Mouse (Mus musculus) lung, embryonic 14.5 days (tissue): ENCODE results near the gene Tubb2a. TPM values are rescaled to one million over a fixed set of nuclear protein-coding genes. Genes with fewer than 3 reads are reported as not detected.

Experiments used
- ATAC-seq: fragments of 200-750 bp; cut with Nextera tagmentation; 2 replicates; pipeline ENCODE4 v1.8.0; 2017; ENCODE audit warnings: mild to moderate bottlenecking, moderate TSS enrichment, moderate library complexity; ENCODE audit not compliant: insufficient read depth
- DNase-seq: peaks from one replicate; pipeline ENCODE4 v3.0.0-alpha.2; 2015
- H3K27ac ChIP-seq: fragments of 300-500 bp; sonication (generic); 2 replicates; pipeline ENCODE4 v1.5.1; 2014; ENCODE audit warnings: low read depth, mild to moderate bottlenecking, moderate library complexity
- H3K27me3 ChIP-seq: fragments of 300-500 bp; sonication (generic); 2 replicates; pipeline ENCODE4 v1.6.1; 2014; ENCODE audit warnings: low read length, control low read depth; ENCODE audit not compliant: insufficient read depth
- H3K36me3 ChIP-seq: fragments of 300-500 bp; sonication (generic); 2 replicates; pipeline ENCODE4 v1.6.1; 2014; ENCODE audit warnings: control low read depth; ENCODE audit not compliant: insufficient read depth
- H3K4me1 ChIP-seq: fragments of 300-500 bp; sonication (generic); 2 replicates; pipeline ENCODE4 v1.6.1; 2014; ENCODE audit warnings: antibody characterized with exemption, control low read depth; ENCODE audit not compliant: insufficient read depth
- H3K4me2 ChIP-seq: fragments of 300-500 bp; sonication (generic); 2 replicates; pipeline ENCODE4 v1.6.1; 2014; ENCODE audit warnings: mild to moderate bottlenecking
- H3K4me3 ChIP-seq: fragments of 300-500 bp; sonication (generic); 2 replicates; pipeline ENCODE4 v1.5.1; 2014; ENCODE audit warnings: low read depth, low read length
- H3K9ac ChIP-seq: fragments of 300-500 bp; sonication (generic); 2 replicates; pipeline ENCODE4 v1.6.1; 2014
- H3K9me3 ChIP-seq: fragments of 300-500 bp; sonication (generic); 2 replicates; pipeline ENCODE4 v1.6.1; 2016; ENCODE audit warnings: low read depth, low read length, control low read depth
- CTCF ChIP-seq: IDR thresholded peaks from 2 replicates; pipeline ENCODE4 v1.5.1; 2016; ENCODE audit warnings: antibody characterized with exemption, low read depth
- WGBS: fragments of 180-500 bp; shearing (Covaris S2); extraction: QIAGEN DNeasy Blood & Tissue Kit; methylation state at CpG from one replicate; pipeline ENCODE4 v1.1.7; 2014; 5-methylcytosine and 5-hydroxymethylcytosine counted together
- polyA plus RNA-seq: library from polyadenylated mRNA; unstranded; fragments of >200 nt; fragmentation: Nextera tagmentation; extraction: Ambion mirVana; gene quantifications from 2 replicates; pipeline ENCODE4 v1.2.1, GENCODE M21; 2014

The Tubb2a gene
- polyA plus RNA-seq, 1 experiment from 2014 or later, result 164 TPM

DNA sequence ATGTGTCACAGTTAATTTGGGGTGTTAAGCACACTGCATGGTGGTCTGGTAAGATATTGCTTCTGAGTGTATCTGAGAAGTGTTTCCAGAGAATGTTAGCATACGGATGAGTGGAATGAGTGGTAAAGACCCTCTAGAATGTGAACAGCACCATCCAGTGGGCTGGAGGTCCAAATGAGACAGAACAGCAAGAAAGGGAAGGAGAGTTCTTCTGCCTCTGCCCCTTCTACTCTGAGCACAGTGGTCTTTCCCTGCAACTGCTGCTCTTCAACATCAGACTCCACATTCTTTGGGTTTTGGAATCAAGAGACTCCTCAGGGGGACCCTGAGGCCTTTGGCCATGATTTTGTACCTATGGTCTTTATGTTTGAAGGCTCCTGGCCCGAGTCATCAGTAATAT is 28.4 kb upstream of the Tubb2a start:
- ATAC-seq (no peak), DNase-seq (no peak)
- H3K4me2 ChIP-seq, result no peak overlapping the region
- no peaks in the 10 kb centered on the region for H3K27me3 ChIP-seq
- 81% methylated on average over 2 of the region's 2 CpGs for WGBS
- no peak overlapping the region for H3K27ac ChIP-seq
- H3K9me3 ChIP-seq, result no peaks in the 10 kb centered on the region
- H3K4me3 ChIP-seq, result no peak overlapping the region
- no peaks in the 10 kb centered on the region for H3K36me3 ChIP-seq
- no peaks in the 10 kb centered on the region for H3K4me1 ChIP-seq
- no peak overlapping the region for H3K9ac ChIP-seq
- TF ChIP-seq CTCF, result peak; percentile 13; the same call in 1 of the 2 replicates

DNA sequence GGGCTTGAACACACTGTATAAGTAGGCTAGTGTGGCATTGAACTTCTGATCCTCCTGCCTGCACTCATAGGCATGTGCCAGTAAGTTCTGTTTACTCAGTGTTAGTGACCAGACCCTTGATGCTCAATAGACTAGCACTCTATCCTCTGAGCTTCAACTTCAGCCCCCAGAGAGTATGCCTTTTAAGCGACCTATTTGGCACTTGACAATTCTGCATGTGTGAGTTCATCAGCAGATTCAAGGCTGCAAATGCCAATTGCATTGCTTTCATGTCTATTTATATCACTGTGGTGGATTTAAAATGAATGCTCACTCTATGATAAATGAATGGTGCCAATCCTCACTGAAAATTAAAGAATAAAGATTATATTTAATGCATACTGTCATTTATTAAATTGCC is 27.6 kb upstream of the Tubb2a start:
- Histone ChIP-seq H3K4me3 (no peak overlapping the region), H3K27me3 (no peaks in the 10 kb centered on the region), H3K36me3 (no peaks in the 10 kb centered on the region), H3K4me2 (no peak overlapping the region), H3K4me1 (no peaks in the 10 kb centered on the region), H3K9ac (no peak overlapping the region), H3K27ac (no peak overlapping the region), H3K9me3 (no peaks in the 10 kb centered on the region)
- no peak for TF ChIP-seq CTCF
- 41% methylated on average over 1 of the region's 1 CpGs for WGBS
- ATAC-seq (no peak), DNase-seq (no peak)

DNA sequence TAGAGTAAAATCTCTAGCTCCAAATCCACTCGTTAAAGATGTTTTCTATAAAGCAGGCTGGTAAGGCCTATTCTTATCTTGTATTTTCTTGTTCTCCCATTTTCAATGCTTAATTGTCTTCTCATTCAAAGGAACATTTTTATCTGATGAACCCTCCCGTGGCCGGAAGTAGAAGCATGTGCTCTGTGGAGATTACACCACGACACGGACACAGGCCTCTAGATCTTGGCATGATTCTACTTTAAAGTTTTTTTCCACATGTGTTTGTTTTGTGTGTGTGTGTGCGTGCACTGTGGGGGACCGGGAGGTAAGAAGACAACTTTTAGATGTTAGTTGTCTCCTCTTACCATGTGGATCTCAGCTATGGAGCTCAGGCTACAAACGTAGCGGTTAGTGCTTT is 24.1 kb upstream of the Tubb2a start:
- H3K9ac ChIP-seq, result no peak overlapping the region
- H3K27me3 ChIP-seq, result no peaks in the 10 kb centered on the region
- 81% methylated on average over 9 of the region's 9 CpGs for WGBS
- H3K4me3 ChIP-seq, result no peak overlapping the region
- H3K36me3 ChIP-seq, result no peaks in the 10 kb centered on the region
- DNase-seq (no peak), ATAC-seq (no peak)
- H3K4me1 ChIP-seq, result no peaks in the 10 kb centered on the region
- no peak overlapping the region for H3K27ac ChIP-seq
- H3K9me3 ChIP-seq, result no peaks in the 10 kb centered on the region
- no peak for TF ChIP-seq CTCF
- H3K4me2 ChIP-seq, result no peak overlapping the region

DNA sequence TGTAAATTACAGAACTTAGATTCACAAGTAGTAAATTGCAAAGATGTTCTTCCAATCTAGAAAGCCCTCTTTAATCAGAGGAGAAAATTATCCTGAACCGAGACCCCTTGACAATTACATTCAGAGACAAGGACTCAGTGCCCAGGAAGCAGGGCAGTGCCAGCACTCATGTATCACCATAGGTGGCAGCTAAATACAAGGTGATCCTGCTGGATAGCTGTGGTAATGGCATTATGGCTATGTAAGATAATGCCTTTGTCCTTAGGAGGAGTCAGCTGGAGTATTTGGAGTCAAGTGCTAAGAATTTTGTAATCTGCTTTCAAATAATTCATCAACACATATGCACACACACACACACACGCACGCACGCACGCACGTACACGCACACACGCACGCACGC is 23.4 kb upstream of the Tubb2a start:
- no peak for DNase-seq
- H3K9ac ChIP-seq, result no peak overlapping the region
- no peak for ATAC-seq
- TF ChIP-seq CTCF, result no peak
- H3K36me3 ChIP-seq, result no peaks in the 10 kb centered on the region
- H3K4me2 ChIP-seq, result no peak overlapping the region
- no peak overlapping the region for H3K4me3 ChIP-seq
- no peaks in the 10 kb centered on the region for H3K27me3 ChIP-seq
- 91% methylated on average over 10 of the region's 10 CpGs for WGBS
- H3K27ac ChIP-seq, result no peak overlapping the region
- no peaks in the 10 kb centered on the region for H3K9me3 ChIP-seq
- H3K4me1 ChIP-seq, result no peaks in the 10 kb centered on the region

DNA sequence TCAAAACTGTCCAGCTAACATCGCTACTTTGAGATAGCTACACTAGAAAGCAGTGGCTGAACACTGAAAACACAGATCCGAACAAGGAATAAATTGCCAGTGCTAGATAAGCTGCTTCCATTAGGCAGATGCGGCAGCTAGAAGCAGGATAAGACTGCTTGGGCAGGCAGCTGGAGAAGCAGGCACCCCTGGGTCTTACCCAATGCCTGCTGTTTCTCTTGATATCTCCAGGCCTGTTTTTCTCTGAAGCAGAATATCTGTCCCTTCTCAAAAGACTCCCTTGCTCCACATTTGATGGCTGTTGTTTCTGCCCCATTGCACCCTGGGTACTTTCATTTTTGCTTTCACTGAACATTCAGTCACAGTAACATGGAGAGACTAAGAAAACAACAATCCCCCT is 22.9 kb upstream of the Tubb2a start:
- Histone ChIP-seq H3K27me3 (no peaks in the 10 kb centered on the region), H3K9me3 (no peaks in the 10 kb centered on the region), H3K4me1 (no peaks in the 10 kb centered on the region), H3K27ac (no peak overlapping the region), H3K36me3 (no peaks in the 10 kb centered on the region), H3K4me3 (no peak overlapping the region), H3K4me2 (no peak overlapping the region), H3K9ac (no peak overlapping the region)
- no peak for TF ChIP-seq CTCF
- ATAC-seq (no peak), DNase-seq (no peak)
- 56% methylated on average over 3 of the region's 3 CpGs for WGBS

DNA sequence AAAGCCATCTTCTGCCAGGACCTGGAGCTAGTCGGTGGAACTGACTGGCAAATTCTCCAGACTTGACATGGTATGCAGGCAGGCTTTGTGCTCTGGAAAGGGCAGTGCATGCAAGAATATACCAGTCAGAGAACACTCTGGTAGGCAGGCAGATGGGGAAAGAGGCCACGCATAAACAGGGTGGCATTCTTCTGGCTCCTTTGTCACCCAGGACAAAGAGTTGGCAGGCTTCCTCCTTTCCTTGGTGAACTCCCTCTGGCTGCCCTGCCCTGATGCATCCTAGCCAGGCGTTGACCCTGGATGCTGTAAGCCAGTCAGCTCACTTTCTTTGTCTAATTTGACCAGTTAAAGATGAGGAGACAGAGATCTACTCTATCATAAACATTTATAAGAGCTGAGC is 19.3 kb upstream of the Tubb2a start:
- ATAC-seq (no peak), DNase-seq (no peak)
- TF ChIP-seq CTCF, result no peak
- no peaks in the 10 kb centered on the region for H3K36me3 ChIP-seq
- WGBS, result 72% methylated on average over 3 of the region's 3 CpGs
- no peak overlapping the region for H3K9ac ChIP-seq
- H3K27ac ChIP-seq, result no peak overlapping the region
- no peak overlapping the region for H3K4me3 ChIP-seq
- H3K4me1 ChIP-seq, result no peaks in the 10 kb centered on the region
- no peak overlapping the region for H3K4me2 ChIP-seq
- no peaks in the 10 kb centered on the region for H3K27me3 ChIP-seq
- H3K9me3 ChIP-seq, result no peaks in the 10 kb centered on the region

DNA sequence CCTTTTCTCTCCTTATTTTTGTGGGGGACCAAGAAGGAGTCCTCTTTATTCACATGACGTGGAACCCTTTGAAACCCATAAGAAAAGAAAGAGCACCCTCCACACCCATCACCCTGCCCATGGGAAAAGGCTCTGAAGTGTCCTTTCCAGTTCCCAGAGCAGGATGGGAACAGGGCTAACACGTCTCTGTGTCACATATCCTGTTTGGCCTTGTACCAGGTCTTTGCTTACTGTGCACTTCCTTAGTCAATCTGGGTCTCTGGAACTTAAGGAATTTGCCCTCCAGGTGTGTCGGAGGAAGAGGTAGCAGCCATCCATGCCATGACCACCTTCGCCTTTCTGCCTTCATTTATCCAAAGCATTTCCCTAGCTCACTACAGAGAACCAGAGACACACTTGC is 18.6 kb upstream of the Tubb2a start:
- Histone ChIP-seq H3K27ac (no peak overlapping the region), H3K4me2 (no peak overlapping the region), H3K9me3 (no peaks in the 10 kb centered on the region), H3K4me3 (no peak overlapping the region), H3K36me3 (no peaks in the 10 kb centered on the region), H3K27me3 (no peaks in the 10 kb centered on the region), H3K9ac (no peak overlapping the region), H3K4me1 (no peaks in the 10 kb centered on the region)
- peak; percentile 63; the same call in 1 of the 2 replicates for ATAC-seq
- TF ChIP-seq CTCF, result no peak
- DNase-seq, result peak; percentile 58
- WGBS, result 54% methylated on average over 4 of the region's 4 CpGs
